Comparison of ENCODE assay signal across 8 mouse cellular contexts in genomic region chr15:86277428-86277827, GRCm38 (mm10).
DNase-seq lines count a peak whose midpoint lies in the region; ATAC-seq and TF ChIP-seq lines count a peak whose summit lies in the region.

No protein-coding gene starts in this region.

- peaks cover 86% of the 10 kb centered on the region for H3K79me2 ChIP-seq in macrophage (ENCODE audit: inconsistent target)

- no peak overlapping the region for H3K4me3 ChIP-seq in liver, postnatal 0 days (ENCODE audit: low read depth, low read length)
- H3K4me3 ChIP-seq in liver, embryonic 12.5 days: no peak overlapping the region
- H3K4me3 ChIP-seq in macrophage (ENCODE audit: inconsistent target): no peak overlapping the region
- H3K4me3 ChIP-seq in stomach, embryonic 15.5 days (replicated peaks): no peak overlapping the region

- ATAC-seq in liver, postnatal 0 days: no peak
- no peak for ATAC-seq in liver, embryonic 12.5 days
- ATAC-seq in stomach, embryonic 15.5 days (ENCODE audit: insufficient read depth, low FRiP score, low read depth): no peak
- ATAC-seq in erythroblast, adult 5-6 weeks (replicated peaks; ENCODE audit: low FRiP score, poor library complexity, severe bottlenecking): no peak

- peak overlapping the region; percentile 34; the same call in 1 of the 2 replicates for H3K4me2 ChIP-seq in liver, postnatal 0 days (ENCODE audit: low read depth, low read length)
- no peak overlapping the region for H3K4me2 ChIP-seq in liver, embryonic 12.5 days
- peak overlapping the region; percentile 17; the same call in 1 of the 2 replicates for H3K4me2 ChIP-seq in stomach, embryonic 15.5 days

- peaks cover 10% of the 10 kb centered on the region for H3K4me1 ChIP-seq in liver, postnatal 0 days (ENCODE audit: insufficient read depth)
- peaks cover 9% of the 10 kb centered on the region for H3K4me1 ChIP-seq in liver, embryonic 12.5 days
- H3K4me1 ChIP-seq in stomach, embryonic 15.5 days: peaks cover 7% of the 10 kb centered on the region; the same call in 1 of the 2 replicates

- peak; percentile 26 for DNase-seq in liver, postnatal 0 days
- DNase-seq in layer of hippocampus, postnatal 14 days (ENCODE audit: low spot score in 2 of 2): peak; percentile 63 to 83
- DNase-seq in embryo, embryonic 9.5 days (ENCODE audit: extremely low spot score): no peak
- DNase-seq in urinary bladder, postnatal 14 days (ENCODE audit: low spot score): no peak

- no peak for TF ChIP-seq CTCF in liver, postnatal 0 days (IDR thresholded peaks at IDR 0.05; ENCODE audit: low read depth)

- no peaks in the 10 kb centered on the region for H3K36me3 ChIP-seq in liver, postnatal 0 days (replicated peaks; ENCODE audit: insufficient read depth, low read length)
- H3K36me3 ChIP-seq in liver, embryonic 12.5 days: no peaks in the 10 kb centered on the region
- no peaks in the 10 kb centered on the region for H3K36me3 ChIP-seq in macrophage (ENCODE audit: inconsistent target)
- no peaks in the 10 kb centered on the region for H3K36me3 ChIP-seq in stomach, embryonic 15.5 days

- TF ChIP-seq EP300 in liver, postnatal 0 days (IDR thresholded peaks at IDR 0.05; ENCODE audit: low read depth): no peak

- H3K9me3 ChIP-seq in liver, postnatal 0 days (ENCODE audit: low read length): no peaks in the 10 kb centered on the region
- no peaks in the 10 kb centered on the region for H3K9me3 ChIP-seq in liver, embryonic 12.5 days (replicated peaks)
- no peaks in the 10 kb centered on the region for H3K9me3 ChIP-seq in stomach, embryonic 15.5 days

- no peak overlapping the region for H3K27ac ChIP-seq in liver, postnatal 0 days (ENCODE audit: low read depth)
- no peak overlapping the region for H3K27ac ChIP-seq in liver, embryonic 12.5 days
- peak overlapping the region; percentile 32 for H3K27ac ChIP-seq in macrophage
- H3K27ac ChIP-seq in stomach, embryonic 15.5 days: no peak overlapping the region

- whole genome bisulfite sequencing in liver, postnatal 0 days (ENCODE audit: insufficient replicate concordance): 72% methylated on average over 15 of the region's 15 CpGs
- 71% methylated on average over 14 of the region's 15 CpGs for WGBS in liver, embryonic 12.5 days (ENCODE audit: insufficient replicate concordance)
- 71% methylated on average over 15 of the region's 15 CpGs for WGBS in macrophage (ENCODE audit: missing documents)
- WGBS in stomach, embryonic 15.5 days: 46% methylated on average over 15 of the region's 15 CpGs

- no peak overlapping the region for H3K9ac ChIP-seq in liver, postnatal 0 days (replicated peaks)
- H3K9ac ChIP-seq in liver, embryonic 12.5 days: no peak overlapping the region
- H3K9ac ChIP-seq in stomach, embryonic 15.5 days: no peak overlapping the region

- no peaks in the 10 kb centered on the region for H3K27me3 ChIP-seq in liver, postnatal 0 days (ENCODE audit: insufficient read depth, low read length)
- no peaks in the 10 kb centered on the region for H3K27me3 ChIP-seq in liver, embryonic 12.5 days (replicated peaks)
- no peaks in the 10 kb centered on the region for H3K27me3 ChIP-seq in stomach, embryonic 15.5 days (replicated peaks)

Comparison
In these comparisons a context has a peak if more than half of its experiments do, and no peak if none do; other contexts are left out.
1. DNase-seq: peak in liver, postnatal 0 days (single experiment) and layer of hippocampus, postnatal 14 days (2 of 2); none in embryo, embryonic 9.5 days (single experiment) and urinary bladder, postnatal 14 days (single experiment).